Comparison of ENCODE assay signal across 23 mouse cellular contexts in the genomic region with DNA sequence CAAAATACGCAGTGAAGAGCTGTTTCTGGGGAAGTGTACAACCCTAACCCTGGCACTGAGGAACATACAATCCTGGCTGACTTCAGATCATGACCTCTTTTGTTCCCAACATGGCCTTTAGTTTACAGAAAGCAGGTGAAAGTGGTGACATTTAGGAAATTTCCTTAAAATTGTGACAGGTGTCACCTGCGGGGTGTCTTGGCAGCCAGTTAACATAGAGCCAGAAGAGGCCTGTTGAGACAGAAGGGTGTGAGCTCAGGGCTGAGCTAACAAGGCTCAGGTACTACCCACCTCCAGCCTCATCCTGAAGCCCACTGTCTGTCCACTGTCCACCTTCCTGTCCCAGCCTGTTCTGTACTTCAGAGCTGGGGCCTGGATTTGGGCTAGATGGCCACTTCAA. TPM values are rescaled to one million over a fixed set of nuclear protein-coding genes. Genes with fewer than 3 reads are reported as not detected.
"Had no signal": no experiment of that assay in that cellular context is flagged by ENCODE, and none has a peak within 500 bp of the region (broad histone marks: within the 10 kb centered on the region; RNA-seq: fewer than 3 reads in every experiment).

No protein-coding gene starts in this region.

- H3K4me3 ChIP-seq: limb, embryonic 12.5 days; limb, embryonic 15.5 days; lung, embryonic 15.5 days had no signal

- DNase-seq: kidney, adult 9 months; kidney, postnatal 25 days; left cerebral cortex, postnatal 4 days; liver, postnatal 0 days; lung, postnatal 14 days; lung, postnatal 4 days; midbrain, embryonic 14.5 days; thymus, adult 2 months; thymus, postnatal 14 days; thymus, postnatal 4 days had no signal

RNA-seq across cellular contexts. Expression of a gene that starts 2.8 kb away (rescaled TPM):
- total RNA-seq: megakaryocyte progenitor cell, adult 5-6 weeks; megakaryocyte-erythroid progenitor cell, adult 5-6 weeks had no signal

RNA-seq across cellular contexts. Expression of a gene that starts 18.3 kb away (rescaled TPM):
- total RNA-seq: layer of hippocampus, postnatal 14 days; left cerebral cortex, adult 8-10 months; left cerebral cortex, postnatal 14 days; left cerebral cortex, postnatal 4 days; megakaryocyte progenitor cell, adult 5-6 weeks; megakaryocyte-erythroid progenitor cell, adult 5-6 weeks; midbrain, postnatal 0 days had no signal
- polyA plus RNA-seq: limb, embryonic 12.5 days; limb, embryonic 15.5 days; lung, embryonic 15.5 days; midbrain, embryonic 11.5 days; midbrain, embryonic 14.5 days; midbrain, postnatal 0 days; neural tube, embryonic 11.5 days; neural tube, embryonic 14.5 days; stomach, embryonic 14.5 days had no signal

RNA-seq across cellular contexts. Expression of a gene that starts 40.8 kb away (rescaled TPM):
- total RNA-seq: megakaryocyte progenitor cell, adult 5-6 weeks; megakaryocyte-erythroid progenitor cell, adult 5-6 weeks had no signal
